Mouse (Mus musculus): ENCODE measurements around the gene Klhl29.
"Not testable (repeated sequence)": the region's sequence is repeated elsewhere in the genome, so short reads cannot be mapped to it uniquely, and the experiment has no call there.

Gene Klhl29

GRCm38 (mm10) chr12:5359065-5359464 is 16.4 kb downstream of the Klhl29 start:
- DNase-seq (ENCODE audit: extremely low read depth, insufficient read length, low spot score): no peak

GRCm38 (mm10) chr12:5358497-5358896 is 17.0 kb downstream of the Klhl29 start:
- DNase-seq (ENCODE audit: extremely low read depth, insufficient read length, low spot score): no peak

- no peak for DNase-seq (ENCODE audit: extremely low read depth, insufficient read length, low spot score)
Measured at GRCm38 (mm10) chr12:5353416-5353815, 22.1 kb downstream of the Klhl29 start.

- no peak for DNase-seq (ENCODE audit: extremely low read depth, insufficient read length, low spot score)
Measured at GRCm38 (mm10) chr12:5352771-5353170, 22.7 kb downstream of the Klhl29 start.

GRCm38 (mm10) chr12:5350491-5351285 is 24.8 kb downstream of the Klhl29 start:
- no peak for DNase-seq (ENCODE audit: extremely low read depth, insufficient read length, low spot score)

- no peak for DNase-seq (ENCODE audit: extremely low read depth, insufficient read length, low spot score)
Measured at GRCm38 (mm10) chr12:5345088-5345487, 30.4 kb downstream of the Klhl29 start.

- not testable (repeated sequence) for DNase-seq (ENCODE audit: extremely low read depth, insufficient read length, low spot score)
Measured at GRCm38 (mm10) chr12:5344457-5344856, 31.0 kb downstream of the Klhl29 start.

- DNase-seq (ENCODE audit: extremely low read depth, insufficient read length, low spot score): no peak
Measured at GRCm38 (mm10) chr12:5340151-5340603, 35.3 kb downstream of the Klhl29 start.

- DNase-seq (ENCODE audit: extremely low read depth, insufficient read length, low spot score): no peak
Measured at GRCm38 (mm10) chr12:5336927-5337712, 38.4 kb downstream of the Klhl29 start.

- no peak for DNase-seq (ENCODE audit: extremely low read depth, insufficient read length, low spot score)
Measured at GRCm38 (mm10) chr12:5336331-5336730, 39.2 kb downstream of the Klhl29 start.

- DNase-seq (ENCODE audit: extremely low read depth, insufficient read length, low spot score): no peak
Measured at GRCm38 (mm10) chr12:5334956-5335355, 40.5 kb downstream of the Klhl29 start.

- DNase-seq (ENCODE audit: extremely low read depth, insufficient read length, low spot score): no peak
Measured at GRCm38 (mm10) chr12:5334175-5334574, 41.3 kb downstream of the Klhl29 start.

GRCm38 (mm10) chr12:5331810-5332484 is 43.5 kb downstream of the Klhl29 start:
- no peak for DNase-seq (ENCODE audit: extremely low read depth, insufficient read length, low spot score)

- no peak for DNase-seq (ENCODE audit: extremely low read depth, insufficient read length, low spot score)
Measured at GRCm38 (mm10) chr12:5330496-5331070, 44.9 kb downstream of the Klhl29 start.

- DNase-seq (ENCODE audit: extremely low read depth, insufficient read length, low spot score): no peak
Measured at GRCm38 (mm10) chr12:5322444-5323087, 52.9 kb downstream of the Klhl29 start.

- no peak for DNase-seq (ENCODE audit: extremely low read depth, insufficient read length, low spot score)
Measured at GRCm38 (mm10) chr12:5321017-5321416, 54.5 kb downstream of the Klhl29 start.

GRCm38 (mm10) chr12:5319359-5319973 is 56.0 kb downstream of the Klhl29 start:
- no peak for DNase-seq (ENCODE audit: extremely low read depth, insufficient read length, low spot score)

- no peak for DNase-seq (ENCODE audit: extremely low read depth, insufficient read length, low spot score)
Measured at GRCm38 (mm10) chr12:5316029-5316567, 59.4 kb downstream of the Klhl29 start.

GRCm38 (mm10) chr12:5307923-5308322 is 67.6 kb downstream of the Klhl29 start:
- DNase-seq (ENCODE audit: extremely low read depth, insufficient read length, low spot score): no peak

- no peak for DNase-seq (ENCODE audit: extremely low read depth, insufficient read length, low spot score)
Measured at GRCm38 (mm10) chr12:5305466-5305865, 70.0 kb downstream of the Klhl29 start.

Data from 3134 (cell line).